Mouse (Mus musculus) G1E-ER4 (cell line): ENCODE data around the gene Gnat1. TPM values are rescaled to one million over a fixed set of nuclear protein-coding genes. Genes with fewer than 3 reads are reported as not detected.

Source experiments
- GATA1 ChIP-seq: IDR thresholded peaks from one replicate; pipeline ENCODE4 v1.8.0; 2012; ENCODE audit warnings: low read length, inconsistent platforms
- polyA plus RNA-seq: library from polyadenylated mRNA; stranded (reverse); fragments of >175 nt; gene quantifications from 2 replicates; pipeline ENCODE4 v1.2.3, GENCODE M21; 2012

Gnat1 gene
- polyA plus RNA-seq, 1 experiment, result not detected

GRCm38 (mm10) chr9:107645153-107645510 is 34.4 kb downstream of the Gnat1 start:
- no peak for TF ChIP-seq GATA1

- TF ChIP-seq GATA1, result no peak
Measured at GRCm38 (mm10) chr9:107644495-107645152, 34.9 kb downstream of the Gnat1 start.

- TF ChIP-seq GATA1, result no peak
Measured at GRCm38 (mm10) chr9:107643544-107644214, 35.8 kb downstream of the Gnat1 start.

- TF ChIP-seq GATA1, result no peak
Measured at GRCm38 (mm10) chr9:107641666-107642065, 37.8 kb downstream of the Gnat1 start.

GRCm38 (mm10) chr9:107640257-107640772 is 39.2 kb downstream of the Gnat1 start:
- no peak for TF ChIP-seq GATA1

GRCm38 (mm10) chr9:107637070-107637469 is 42.4 kb downstream of the Gnat1 start:
- no peak for TF ChIP-seq GATA1

- TF ChIP-seq GATA1, result no peak
Measured at GRCm38 (mm10) chr9:107635279-107636028, 44.1 kb downstream of the Gnat1 start, which contains the start of gene Gnai2. Gene Gnai2 (minus strand): TSS chr9:107635367.

- no peak for TF ChIP-seq GATA1
Measured at GRCm38 (mm10) chr9:107634406-107635278, 44.9 kb downstream of the Gnat1 start.

GRCm38 (mm10) chr9:107633661-107634405 is 45.7 kb downstream of the Gnat1 start:
- TF ChIP-seq GATA1, result no peak

- TF ChIP-seq GATA1, result no peak
Measured at GRCm38 (mm10) chr9:107633091-107633660, 46.3 kb downstream of the Gnat1 start.

- no peak for TF ChIP-seq GATA1
Measured at GRCm38 (mm10) chr9:107632478-107632877, 47.0 kb downstream of the Gnat1 start.

- no peak for TF ChIP-seq GATA1
Measured at GRCm38 (mm10) chr9:107631861-107632260, 47.7 kb downstream of the Gnat1 start.

- TF ChIP-seq GATA1, result no peak
Measured at GRCm38 (mm10) chr9:107631311-107631826, 48.1 kb downstream of the Gnat1 start.

- no peak for TF ChIP-seq GATA1
Measured at GRCm38 (mm10) chr9:107630576-107630975, 48.9 kb downstream of the Gnat1 start.
